Mouse (Mus musculus): Measurements from ENCODE around the gene Glipr1l3. TPM values are rescaled to one million over a fixed set of nuclear protein-coding genes. Genes with fewer than 3 reads are reported as not detected.
"Not testable (repeated sequence)": the region's sequence is repeated elsewhere in the genome, so short reads cannot be mapped to it uniquely, and the experiment has no call there.

The Glipr1l3 gene
- polyA plus RNA-seq, 1 experiment from 2014 or later, result not detected

DNA sequence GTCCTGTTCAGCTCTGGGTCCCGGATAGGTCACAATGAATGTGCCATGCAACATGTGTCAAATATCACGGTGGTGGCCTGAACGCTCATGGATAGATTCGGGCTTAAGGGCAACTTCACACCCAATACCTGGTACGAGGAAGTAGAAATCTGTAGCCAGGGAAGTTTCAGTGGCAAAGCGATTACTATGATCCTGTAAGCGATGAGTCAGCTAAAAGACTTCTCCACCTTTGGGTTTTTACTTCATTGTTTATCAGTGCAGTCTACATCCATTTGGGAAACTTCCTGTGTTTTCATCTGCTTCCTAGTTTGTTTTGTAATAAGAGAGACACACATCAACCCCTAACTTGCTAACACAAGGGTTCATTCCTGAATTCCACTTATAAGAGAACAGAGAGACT, 49.7 kb downstream of the Glipr1l3 start:
- H3K36me3 ChIP-seq, result no peaks in the 10 kb centered on the region
- H3K27me3 ChIP-seq, result no peaks in the 10 kb centered on the region
- H3K4me1 ChIP-seq, result no peaks in the 10 kb centered on the region
- ATAC-seq (ENCODE audit: insufficient number of reproducible peaks, insufficient read depth, low FRiP score, low TSS enrichment), result no peak
- 93% methylated on average over 7 of the region's 7 CpGs for WGBS
- H3K9ac ChIP-seq, result no peak overlapping the region
- no peak overlapping the region for H3K27ac ChIP-seq
- no peaks in the 10 kb centered on the region for H3K9me3 ChIP-seq
- no peak overlapping the region for H3K4me3 ChIP-seq
- H3K4me2 ChIP-seq (replicated peaks), result no peak overlapping the region

DNA sequence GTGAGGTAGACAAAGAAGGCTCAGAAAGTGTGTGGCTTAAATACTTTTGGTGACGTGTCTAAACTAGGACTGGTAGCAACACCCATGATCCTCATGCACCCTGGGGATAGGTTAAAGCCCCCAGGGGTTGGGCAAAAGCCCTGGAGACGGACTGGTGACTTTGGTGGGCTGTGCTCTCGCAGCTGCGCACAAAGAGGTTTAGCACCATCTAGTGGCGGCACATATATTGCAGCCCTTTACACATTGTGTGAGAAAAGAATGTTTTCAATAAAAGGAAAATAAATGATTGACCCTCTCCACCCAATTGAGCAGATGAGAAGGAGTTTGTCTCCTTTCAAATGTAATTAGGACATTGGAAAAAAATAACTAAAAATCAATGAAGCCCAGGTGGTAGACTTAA, 54.3 kb downstream of the Glipr1l3 start:
- H3K4me1 ChIP-seq; H3K27ac ChIP-seq; ATAC-seq (ENCODE audit: insufficient number of reproducible peaks, insufficient read depth, low FRiP score, low TSS enrichment); H3K4me3 ChIP-seq; H3K9me3 ChIP-seq; H3K4me2 ChIP-seq (replicated peaks); H3K27me3 ChIP-seq; H3K36me3 ChIP-seq; H3K9ac ChIP-seq: not testable (repeated sequence)
- WGBS, result 3% methylated on average over 5 of the region's 5 CpGs

Other genes with a start within 250 kb of the Glipr1l3 start
- 51.5 and 54.0 TPM in 2 replicates for gene Krr1, start 187.7 kb downstream of the Glipr1l3 start, polyA plus RNA-seq (2016; fragmentation: Nextera tagmentation; extraction: Ambion mirVana)
- gene Glipr1, start 157.7 kb downstream of the Glipr1l3 start, polyA plus RNA-seq (2016; fragmentation: Nextera tagmentation; extraction: Ambion mirVana), result 1.6 and 2.4 TPM in 2 replicates
- not detected in 2 replicates for gene Glipr1l1, start 100.1 kb downstream of the Glipr1l3 start, polyA plus RNA-seq (2016; fragmentation: Nextera tagmentation; extraction: Ambion mirVana)
- not detected in 2 replicates for gene Glipr1l2, start 77.0 kb downstream of the Glipr1l3 start, polyA plus RNA-seq (2016; fragmentation: Nextera tagmentation; extraction: Ambion mirVana)
- 0.36 and 0.62 TPM in 2 replicates for gene Caps2, start 3.3 kb upstream of the Glipr1l3 start, polyA plus RNA-seq (2016; fragmentation: Nextera tagmentation; extraction: Ambion mirVana)
- gene Kcnc2, start 110.8 kb upstream of the Glipr1l3 start, polyA plus RNA-seq (2016; fragmentation: Nextera tagmentation; extraction: Ambion mirVana), result 0.69 and 0.93 TPM in 2 replicates